Mouse (Mus musculus) spleen, adult 12 weeks (tissue): Measurements from ENCODE around the gene Smg1.

Source experiments
- DNase-seq: peaks from one replicate; pipeline ENCODE4 v3.0.0; 2022; ENCODE audit warnings: low spot score

The Smg1 gene

GRCm38 (mm10) chr7:118243453-118244385 is at the start of gene Smg1:
Gene Smg1, minus strand, starts transcription at chr7:118243670.
- peak; percentile 99 for DNase-seq

- no peak for DNase-seq
Measured at GRCm38 (mm10) chr7:118283186-118283585, 39.7 kb upstream of the Smg1 start.

GRCm38 (mm10) chr7:118282543-118282942 is 39.1 kb upstream of the Smg1 start:
- no peak for DNase-seq

- DNase-seq, result no peak
Measured at GRCm38 (mm10) chr7:118279521-118279920, 36.1 kb upstream of the Smg1 start.

- DNase-seq, result no peak
Measured at GRCm38 (mm10) chr7:118277335-118277910, 34.0 kb upstream of the Smg1 start.

GRCm38 (mm10) chr7:118276684-118277334 is 33.3 kb upstream of the Smg1 start:
- no peak for DNase-seq

- DNase-seq, result no peak
Measured at GRCm38 (mm10) chr7:118275265-118275664, 31.8 kb upstream of the Smg1 start.

- no peak for DNase-seq
Measured at GRCm38 (mm10) chr7:118274851-118275250, 31.4 kb upstream of the Smg1 start.

- DNase-seq, result no peak
Measured at GRCm38 (mm10) chr7:118274169-118274568, 30.7 kb upstream of the Smg1 start.

GRCm38 (mm10) chr7:118266099-118266498 is 22.6 kb upstream of the Smg1 start:
- DNase-seq, result no peak

- DNase-seq, result no peak
Measured at GRCm38 (mm10) chr7:118263606-118264005, 20.1 kb upstream of the Smg1 start.

- DNase-seq, result no peak
Measured at GRCm38 (mm10) chr7:118262409-118262808, 18.9 kb upstream of the Smg1 start.

- DNase-seq, result no peak
Measured at GRCm38 (mm10) chr7:118259676-118260305, 16.3 kb upstream of the Smg1 start.

- DNase-seq, result no peak
Measured at GRCm38 (mm10) chr7:118258451-118258850, 15.0 kb upstream of the Smg1 start.

GRCm38 (mm10) chr7:118256740-118257139 is 13.3 kb upstream of the Smg1 start:
- no peak for DNase-seq

- DNase-seq, result no peak
Measured at GRCm38 (mm10) chr7:118254460-118254859, 11.0 kb upstream of the Smg1 start.

GRCm38 (mm10) chr7:118254015-118254414 is 10.5 kb upstream of the Smg1 start:
- no peak for DNase-seq

- DNase-seq, result no peak
Measured at GRCm38 (mm10) chr7:118252979-118253378, 9.5 kb upstream of the Smg1 start.

- DNase-seq, result no peak
Measured at GRCm38 (mm10) chr7:118252349-118252748, 8.9 kb upstream of the Smg1 start.

- DNase-seq, result no peak
Measured at GRCm38 (mm10) chr7:118251392-118252170, 8.1 kb upstream of the Smg1 start.

GRCm38 (mm10) chr7:118250482-118251160 is 7.2 kb upstream of the Smg1 start:
- DNase-seq, result no peak
